Mouse (Mus musculus): ENCODE results near the gene Tprn. TPM values are rescaled to one million over a fixed set of nuclear protein-coding genes. Genes with fewer than 3 reads are reported as not detected.
A peak's percentile ranks its signal among the peaks of the same experiment; 100 is the strongest.

Tprn gene
- polyA plus RNA-seq, 1 experiment from 2014 or later = 9.6 TPM

DNA sequence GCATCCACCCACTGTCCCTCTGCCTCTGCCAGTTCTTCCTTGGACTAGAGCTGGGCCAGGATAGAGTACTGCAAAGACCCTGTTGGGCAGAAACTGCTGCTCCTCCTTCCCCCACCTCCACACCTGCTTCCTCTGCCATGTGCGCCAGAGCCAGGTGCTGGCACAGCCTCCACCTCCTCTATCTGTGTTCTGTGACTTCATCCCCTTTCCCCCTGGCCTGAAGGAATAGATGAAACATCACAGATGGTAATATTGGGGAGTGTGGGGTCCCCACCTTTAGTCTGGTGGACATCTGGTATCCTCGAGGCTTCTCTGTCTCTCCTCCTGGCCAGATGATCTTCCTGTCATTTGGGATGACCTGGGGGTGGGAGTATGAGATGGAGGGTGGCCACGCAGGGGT, 41.0 kb downstream of the Tprn start:
- Histone ChIP-seq H3K9me3 (ENCODE audit: control insufficient read depth, low read length) (no peaks in the 10 kb centered on the region), H3K4me3 (ENCODE audit: low read depth, low read length) (no peak overlapping the region), H3K9ac (ENCODE audit: low read depth, low read length) (no peak overlapping the region), H3K27ac (ENCODE audit: low read depth, low read length) (no peak overlapping the region), H3K4me1 (replicated peaks; ENCODE audit: control insufficient read depth, insufficient read depth, low read length) (peaks cover 4% of the 10 kb centered on the region; the same call in 1 of the 2 replicates), H3K27me3 (replicated peaks; ENCODE audit: control insufficient read depth, insufficient read depth, low read length) (peaks cover 57% of the 10 kb centered on the region), H3K4me2 (no peak overlapping the region), H3K36me3 (ENCODE audit: control insufficient read depth, insufficient read depth, low read length) (no peaks in the 10 kb centered on the region)
- WGBS = 54% methylated on average over 3 of the region's 3 CpGs
- DNase-seq (ENCODE audit: low spot score) = no peak
- no peak for ATAC-seq (replicated peaks; ENCODE audit: low FRiP score)

DNA sequence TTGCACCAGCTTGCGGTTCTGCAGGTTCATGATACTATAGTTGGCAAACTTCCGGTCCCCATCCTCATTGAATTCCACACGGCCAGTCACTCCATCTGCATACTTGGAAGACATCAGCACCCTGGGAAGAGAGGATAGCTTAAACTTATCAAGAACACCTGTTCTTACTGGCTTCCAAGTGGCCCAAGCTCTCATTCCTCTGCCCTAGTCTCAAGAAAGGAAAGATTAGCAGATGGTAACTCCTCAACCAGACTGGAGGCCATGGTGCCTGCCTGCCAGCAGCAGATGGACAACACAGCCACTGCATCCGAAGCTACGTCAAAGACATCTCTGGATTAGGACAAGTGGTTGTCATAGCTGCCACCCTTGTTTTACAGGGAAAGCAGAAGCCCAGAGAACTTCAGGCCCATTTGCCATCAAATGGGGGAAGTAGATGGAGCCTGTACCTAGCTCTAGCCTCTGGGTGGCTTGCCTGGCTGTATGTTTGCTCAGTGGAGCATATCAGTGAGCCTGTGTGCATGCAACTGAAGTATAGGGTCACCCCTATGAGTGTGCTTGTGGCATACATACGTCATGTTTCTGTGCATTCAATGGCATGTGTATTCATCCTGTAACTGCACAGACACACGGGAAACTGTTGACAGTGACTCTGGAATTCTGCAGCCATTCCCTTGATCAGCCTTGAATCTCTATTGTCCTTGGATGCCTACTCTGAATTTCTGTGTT, 41.7 kb downstream of the Tprn start:
- H3K27me3 ChIP-seq (replicated peaks; ENCODE audit: control insufficient read depth, insufficient read depth, low read length) = peaks cover 60% of the 10 kb centered on the region
- 60% methylated on average over 7 of the region's 7 CpGs for WGBS
- H3K9me3 ChIP-seq (ENCODE audit: control insufficient read depth, low read length) = no peaks in the 10 kb centered on the region
- no peak overlapping the region for H3K27ac ChIP-seq (ENCODE audit: low read depth, low read length)
- H3K9ac ChIP-seq (ENCODE audit: low read depth, low read length) = no peak overlapping the region
- DNase-seq (ENCODE audit: low spot score) (no peak), ATAC-seq (replicated peaks; ENCODE audit: low FRiP score) (no peak)
- peaks cover 4% of the 10 kb centered on the region; the same call in 1 of the 2 replicates for H3K4me1 ChIP-seq (replicated peaks; ENCODE audit: control insufficient read depth, insufficient read depth, low read length)
- H3K4me2 ChIP-seq = peak overlapping the region; percentile 69
- H3K4me3 ChIP-seq (ENCODE audit: low read depth, low read length) = no peak overlapping the region; the same call in 1 of the 2 replicates
- H3K36me3 ChIP-seq (ENCODE audit: control insufficient read depth, insufficient read depth, low read length) = no peaks in the 10 kb centered on the region

DNA sequence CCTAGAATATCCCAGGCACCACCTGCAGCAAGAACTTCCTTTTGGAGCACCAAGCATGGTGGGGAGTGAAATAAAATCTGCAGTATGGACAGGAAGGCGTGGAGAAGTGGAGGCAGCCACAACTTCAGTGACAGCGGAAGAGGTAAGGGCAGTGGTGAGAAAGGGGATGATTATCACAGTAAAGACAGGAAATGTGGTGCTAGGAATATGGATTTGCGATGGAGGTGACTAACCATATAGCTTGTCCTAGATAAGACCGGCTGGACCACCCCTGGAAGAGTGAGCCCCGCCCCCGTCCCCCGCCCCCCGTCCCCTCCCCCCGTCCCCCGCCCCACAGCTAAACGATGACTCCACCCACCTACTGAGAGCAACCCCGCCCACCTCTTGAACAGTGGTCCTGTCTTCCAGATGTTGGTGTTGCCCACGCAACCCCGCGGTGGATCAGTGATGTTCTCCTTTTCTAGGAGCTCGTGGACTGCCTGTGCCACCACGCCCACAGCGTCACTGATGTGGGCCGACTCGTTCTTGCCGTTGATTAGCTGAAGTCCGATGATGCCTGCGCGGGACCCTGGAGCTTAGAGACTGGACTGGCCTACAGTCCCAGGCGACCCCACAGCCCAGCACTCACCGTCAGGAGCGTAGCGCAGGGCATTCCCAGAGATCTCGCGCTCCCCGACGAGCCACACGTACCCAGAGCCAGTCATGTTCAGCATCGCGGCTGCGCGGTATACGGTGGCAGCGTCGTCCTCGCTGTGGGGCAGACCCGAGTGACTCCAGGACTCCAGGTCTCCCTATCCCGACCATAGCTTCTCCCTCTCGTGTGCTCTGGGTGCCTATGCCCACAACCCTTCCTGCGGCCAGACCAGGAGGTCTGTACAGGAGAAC, 42.5 kb downstream of the Tprn start:
- H3K27me3 ChIP-seq (replicated peaks; ENCODE audit: control insufficient read depth, insufficient read depth, low read length) = peaks cover 66% of the 10 kb centered on the region
- peaks cover 4% of the 10 kb centered on the region; the same call in 1 of the 2 replicates for H3K4me1 ChIP-seq (replicated peaks; ENCODE audit: control insufficient read depth, insufficient read depth, low read length)
- H3K9me3 ChIP-seq (ENCODE audit: control insufficient read depth, low read length) = no peaks in the 10 kb centered on the region
- ATAC-seq (replicated peaks; ENCODE audit: low FRiP score) = peak; percentile 57
- peak overlapping the region; percentile 69 for H3K4me2 ChIP-seq
- DNase-seq (ENCODE audit: low spot score) = peak; percentile 58
- peak overlapping the region; percentile 42 for H3K4me3 ChIP-seq (ENCODE audit: low read depth, low read length)
- 1% methylated on average over 41 of the region's 45 CpGs for WGBS
- H3K36me3 ChIP-seq (ENCODE audit: control insufficient read depth, insufficient read depth, low read length) = no peaks in the 10 kb centered on the region
- no peak overlapping the region for H3K9ac ChIP-seq (ENCODE audit: low read depth, low read length)
- no peak overlapping the region for H3K27ac ChIP-seq (ENCODE audit: low read depth, low read length)

DNA sequence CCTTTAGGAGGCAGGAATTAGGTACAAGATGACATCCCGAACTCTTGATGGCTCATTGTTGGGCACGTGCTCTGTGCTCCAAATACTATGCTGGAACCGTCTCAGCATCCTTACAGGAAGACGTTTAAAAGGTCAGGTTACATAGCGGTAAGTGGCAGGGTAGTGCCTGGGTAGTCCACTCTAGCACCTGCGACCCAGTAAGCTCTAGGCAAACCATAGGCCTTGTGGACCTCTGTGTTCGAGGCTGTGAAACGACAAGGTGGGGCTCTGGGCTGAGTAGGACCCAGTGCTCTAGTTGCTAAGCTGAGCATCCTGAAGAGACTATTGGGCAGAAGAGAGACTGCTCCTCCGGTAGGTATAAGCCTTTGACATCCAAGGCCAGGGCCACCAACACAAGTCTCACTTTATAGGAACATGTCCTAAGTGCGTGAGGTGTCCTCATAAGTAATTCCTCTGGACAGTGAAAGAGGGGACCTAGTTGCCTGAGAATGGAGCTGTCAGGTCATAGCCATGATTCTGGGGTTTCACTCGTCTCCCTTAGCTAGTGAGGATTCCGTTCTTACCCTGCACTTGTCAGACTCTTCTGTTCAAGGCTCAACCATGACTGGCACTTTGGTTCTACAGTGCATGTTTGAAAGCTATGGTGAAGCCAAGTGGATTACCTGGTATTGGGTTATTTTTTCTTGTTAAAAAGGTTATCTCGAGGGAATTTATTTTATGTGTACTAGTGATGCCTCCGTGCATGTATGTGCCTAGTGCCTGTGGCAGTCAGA, 43.4 kb downstream of the Tprn start:
- Histone ChIP-seq H3K27me3 (replicated peaks; ENCODE audit: control insufficient read depth, insufficient read depth, low read length) (peaks cover 75% of the 10 kb centered on the region), H3K9ac (ENCODE audit: low read depth, low read length) (no peak overlapping the region), H3K4me3 (ENCODE audit: low read depth, low read length) (peak overlapping the region; percentile 42; the same call in 1 of the 2 replicates), H3K9me3 (ENCODE audit: control insufficient read depth, low read length) (no peaks in the 10 kb centered on the region), H3K4me1 (replicated peaks; ENCODE audit: control insufficient read depth, insufficient read depth, low read length) (peaks cover 4% of the 10 kb centered on the region; the same call in 1 of the 2 replicates), H3K36me3 (ENCODE audit: control insufficient read depth, insufficient read depth, low read length) (no peaks in the 10 kb centered on the region), H3K4me2 (peak overlapping the region; percentile 69), H3K27ac (ENCODE audit: low read depth, low read length) (no peak overlapping the region)
- ATAC-seq (replicated peaks; ENCODE audit: low FRiP score) (no peak), DNase-seq (ENCODE audit: low spot score) (no peak)
- WGBS = 47% methylated on average over 14 of the region's 14 CpGs

DNA sequence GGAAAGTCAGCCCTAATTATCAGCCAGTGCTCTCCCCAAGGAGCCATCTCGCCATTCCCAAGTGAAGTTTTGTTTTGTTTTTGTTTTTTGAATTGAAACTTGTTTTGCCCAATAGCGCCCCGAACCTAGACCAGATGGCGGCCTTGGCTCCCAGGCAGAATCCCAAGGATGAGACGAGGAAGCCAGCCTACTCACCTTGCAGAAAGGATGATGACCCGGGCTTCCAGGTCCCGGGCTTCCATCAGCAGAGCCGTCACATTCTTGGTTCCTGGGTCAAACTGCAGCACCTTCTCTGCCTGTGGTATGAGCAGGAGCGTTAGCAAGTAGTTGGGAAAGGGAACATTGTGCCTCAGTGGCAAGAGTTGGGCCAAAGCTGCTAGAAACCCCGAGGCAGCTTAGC, 47.8 kb downstream of the Tprn start:
- Histone ChIP-seq H3K4me3 (ENCODE audit: low read depth, low read length) (no peak overlapping the region), H3K27ac (ENCODE audit: low read depth, low read length) (no peak overlapping the region), H3K36me3 (ENCODE audit: control insufficient read depth, insufficient read depth, low read length) (no peaks in the 10 kb centered on the region), H3K9ac (ENCODE audit: low read depth, low read length) (no peak overlapping the region), H3K4me2 (no peak overlapping the region), H3K27me3 (replicated peaks; ENCODE audit: control insufficient read depth, insufficient read depth, low read length) (peaks cover 81% of the 10 kb centered on the region), H3K9me3 (ENCODE audit: control insufficient read depth, low read length) (no peaks in the 10 kb centered on the region), H3K4me1 (replicated peaks; ENCODE audit: control insufficient read depth, insufficient read depth, low read length) (no peaks in the 10 kb centered on the region)
- WGBS = 49% methylated on average over 10 of the region's 10 CpGs
- ATAC-seq (replicated peaks; ENCODE audit: low FRiP score) (no peak), DNase-seq (ENCODE audit: low spot score) (no peak)

DNA sequence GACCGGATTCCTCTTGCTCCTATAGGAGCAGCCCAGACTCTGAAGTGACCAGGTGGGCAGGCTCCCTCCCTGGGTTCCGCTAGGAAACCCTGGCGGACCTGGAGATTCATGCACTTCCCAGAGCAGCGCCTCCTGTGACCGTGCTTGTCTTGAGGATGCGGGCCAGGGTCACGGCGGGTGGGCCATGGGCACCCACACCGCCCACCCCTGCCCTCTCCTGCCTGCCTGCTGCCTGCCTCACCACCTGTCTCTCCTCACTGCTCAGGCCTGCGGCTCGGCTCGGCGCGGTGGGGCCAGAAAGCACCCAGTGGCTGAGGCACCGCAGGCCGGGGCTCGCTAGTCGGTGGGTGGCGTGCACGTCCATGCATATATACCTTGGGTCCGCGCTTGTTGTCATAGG, 48.6 kb downstream of the Tprn start:
- Histone ChIP-seq H3K4me2 (no peak overlapping the region), H3K27ac (ENCODE audit: low read depth, low read length) (no peak overlapping the region), H3K4me1 (replicated peaks; ENCODE audit: control insufficient read depth, insufficient read depth, low read length) (no peaks in the 10 kb centered on the region), H3K36me3 (ENCODE audit: control insufficient read depth, insufficient read depth, low read length) (no peaks in the 10 kb centered on the region), H3K27me3 (replicated peaks; ENCODE audit: control insufficient read depth, insufficient read depth, low read length) (peaks cover 73% of the 10 kb centered on the region), H3K9me3 (ENCODE audit: control insufficient read depth, low read length) (no peaks in the 10 kb centered on the region), H3K9ac (ENCODE audit: low read depth, low read length) (no peak overlapping the region), H3K4me3 (ENCODE audit: low read depth, low read length) (no peak overlapping the region)
- 4% methylated on average over 22 of the region's 22 CpGs for WGBS
- DNase-seq (ENCODE audit: low spot score) = no peak
- ATAC-seq (replicated peaks; ENCODE audit: low FRiP score) = no peak

GRCm38 (mm10) chr2:25311491-25311891, 49.1 kb downstream of the Tprn start:
- Histone ChIP-seq H3K9me3 (ENCODE audit: control insufficient read depth, low read length) (no peaks in the 10 kb centered on the region), H3K4me3 (ENCODE audit: low read depth, low read length) (no peak overlapping the region), H3K36me3 (ENCODE audit: control insufficient read depth, insufficient read depth, low read length) (no peaks in the 10 kb centered on the region), H3K9ac (ENCODE audit: low read depth, low read length) (no peak overlapping the region), H3K27ac (ENCODE audit: low read depth, low read length) (no peak overlapping the region), H3K4me2 (no peak overlapping the region), H3K27me3 (replicated peaks; ENCODE audit: control insufficient read depth, insufficient read depth, low read length) (peaks cover 73% of the 10 kb centered on the region), H3K4me1 (replicated peaks; ENCODE audit: control insufficient read depth, insufficient read depth, low read length) (no peaks in the 10 kb centered on the region)
- DNase-seq (ENCODE audit: low spot score) = no peak
- 4% methylated on average over 11 of the region's 11 CpGs for WGBS
- ATAC-seq (replicated peaks; ENCODE audit: low FRiP score) = no peak

- Histone ChIP-seq H3K27me3 (replicated peaks; ENCODE audit: control insufficient read depth, insufficient read depth, low read length) (peaks cover 65% of the 10 kb centered on the region), H3K4me2 (peak overlapping the region; percentile 58), H3K9ac (ENCODE audit: low read depth, low read length) (no peak overlapping the region), H3K4me1 (replicated peaks; ENCODE audit: control insufficient read depth, insufficient read depth, low read length) (no peaks in the 10 kb centered on the region), H3K27ac (ENCODE audit: low read depth, low read length) (no peak overlapping the region), H3K4me3 (ENCODE audit: low read depth, low read length) (peak overlapping the region; percentile 34), H3K9me3 (ENCODE audit: control insufficient read depth, low read length) (no peaks in the 10 kb centered on the region), H3K36me3 (ENCODE audit: control insufficient read depth, insufficient read depth, low read length) (no peaks in the 10 kb centered on the region)
- WGBS = 7% methylated on average over 31 of the region's 31 CpGs
- DNase-seq (ENCODE audit: low spot score) (no peak), ATAC-seq (replicated peaks; ENCODE audit: low FRiP score) (no peak)
Observed at GRCm38 (mm10) chr2:25318119-25318966, 55.9 kb downstream of the Tprn start.
